Mouse (Mus musculus) heart, adult 2 months (tissue): ENCODE data around the gene Rnpep. TPM values are rescaled to one million over a fixed set of nuclear protein-coding genes. Genes with fewer than 3 reads are reported as not detected.
A peak's percentile ranks its signal among the peaks of the same experiment; 100 is the strongest.

Source experiments
- DNase-seq, 2 experiments: peaks; one replicate each; pipeline ENCODE4 v3.0.0; 2021
- H3K27ac ChIP-seq: fragments of 200-600 bp; 2 replicates; pipeline ENCODE4 v1.8.1; 2022
- H3K27me3 ChIP-seq: fragments of 200-500 bp; 2 replicates; pipeline ENCODE4 v1.6.1; 2012; ENCODE audit warnings: mild to moderate bottlenecking, low read length, inconsistent platforms, mixed read lengths; ENCODE audit not compliant: control insufficient read depth, insufficient read depth
- H3K36me3 ChIP-seq: fragments of 200-500 bp; 2 replicates; pipeline ENCODE4 v1.6.1; 2012; ENCODE audit warnings: low read length, inconsistent platforms; ENCODE audit not compliant: control insufficient read depth, insufficient read depth
- H3K4me1 ChIP-seq: fragments of 200-500 bp; 2 replicates; pipeline ENCODE4 v1.6.1; 2011; ENCODE audit warnings: low read length; ENCODE audit not compliant: control insufficient read depth, insufficient read depth
- H3K4me3 ChIP-seq: fragments of 200-600 bp; 2 replicates; pipeline ENCODE4 v1.8.1; 2022
- H3K79me2 ChIP-seq: fragments of 200-500 bp; replicated peaks from 2 replicates; pipeline ENCODE4 v1.6.1; 2012; ENCODE audit warnings: mild to moderate bottlenecking, inconsistent platforms, low read length, moderate library complexity, mixed read lengths; ENCODE audit not compliant: control insufficient read depth, insufficient read depth
- H3K9ac ChIP-seq: fragments of 200-500 bp; 2 replicates; pipeline ENCODE4 v1.6.1; 2012; ENCODE audit warnings: low read depth, mild to moderate bottlenecking, control low read depth, inconsistent platforms, low read length, mixed read lengths
- CTCF ChIP-seq: fragments of 200-600 bp; IDR thresholded peaks from 2 replicates; pipeline ENCODE4 v1.8.1; 2022; ENCODE audit warnings: antibody characterized with exemption, mild to moderate bottlenecking, moderate library complexity
- EP300 ChIP-seq: fragments of 200-500 bp; IDR thresholded peaks from 2 replicates; pipeline ENCODE4 v1.6.1; 2011; ENCODE audit warnings: low read depth, low read length, control low read depth; ENCODE audit not compliant: insufficient read depth
- POLR2A ChIP-seq: fragments of 200-500 bp; IDR thresholded peaks from 2 replicates; pipeline ENCODE4 v1.6.1; 2011; ENCODE audit warnings: mild to moderate bottlenecking, low read depth, low read length, control low read depth; ENCODE audit not compliant: insufficient read depth
- WGBS: fragments of 180-500 bp; shearing (Covaris S2); methylation state at CpG from one replicate; pipeline ENCODE4 v1.1.7; 2018; 5-methylcytosine and 5-hydroxymethylcytosine counted together
- intact Hi-C: fragments of 180-260 bp; cut with DNase I; formaldehyde crosslinking; loops from one replicate; pipeline ENCODE4 v1.15.1; 2025
- polyA plus RNA-seq: library from polyadenylated mRNA; depleted of rRNA; stranded (reverse); fragments of >200 nt; gene quantifications from 2 replicates; pipeline ENCODE4 v1.2.3, GENCODE M21; 2012
- total RNA-seq, 2 experiments: library from RNA; stranded (reverse); gene quantifications; 2 replicates each; pipeline ENCODE4 v1.2.3; 2021

Rnpep gene
- total and polyA plus RNA-seq, 3 experiments = 14.0 to 22.6 (median 20.0) TPM

- no peaks in the 10 kb centered on the region for H3K27me3 ChIP-seq
- H3K27ac ChIP-seq = peak overlapping the region; percentile 97
- no peaks in the 10 kb centered on the region for H3K79me2 ChIP-seq
- peak overlapping the region; percentile 94 for H3K9ac ChIP-seq
- DNase-seq = no peak
- H3K4me1 ChIP-seq = peaks cover 8% of the 10 kb centered on the region
- no peak for TF ChIP-seq EP300
- TF ChIP-seq CTCF = no peak
- 0 out of 2 replicates have a peak, but pooled peaks have one; percentile 15 for TF ChIP-seq POLR2A
- under 1% methylated on average over 48 of the region's 48 CpGs for WGBS
- H3K4me3 ChIP-seq = peak overlapping the region; percentile 86
- peaks cover 4% of the 10 kb centered on the region for H3K36me3 ChIP-seq
- intact Hi-C loops = loop anchor here (2.0 kb wide), 1 partner anchor 29 kb away; the partner anchor contains the start of gene Timm17a
Measured at GRCm38 (mm10) chr1:135283287-135283825, 528 bp downstream of the Rnpep start.

- Histone ChIP-seq H3K79me2 (no peaks in the 10 kb centered on the region), H3K27ac (peak overlapping the region; percentile 97), H3K4me1 (peaks cover 8% of the 10 kb centered on the region), H3K9ac (peak overlapping the region; percentile 94), H3K4me3 (peak overlapping the region; percentile 86), H3K27me3 (no peaks in the 10 kb centered on the region), H3K36me3 (peaks cover 4% of the 10 kb centered on the region)
- DNase-seq = peak; percentile 37 to 46
- TF ChIP-seq POLR2A (no peak), EP300 (no peak), CTCF (no peak)
- WGBS = 14% methylated on average over 13 of the region's 13 CpGs
- intact Hi-C loops = loop anchor here (2.0 kb wide), 1 partner anchor 30 kb away; the partner anchor contains the start of gene Timm17a
Measured at GRCm38 (mm10) chr1:135282536-135283286, 1.2 kb downstream of the Rnpep start.

GRCm38 (mm10) chr1:135281841-135282240, 2.0 kb downstream of the Rnpep start:
- no peak for DNase-seq
- Histone ChIP-seq H3K9ac (no peak overlapping the region), H3K27me3 (no peaks in the 10 kb centered on the region), H3K27ac (no peak overlapping the region; the same call in 1 of the 2 replicates), H3K79me2 (no peaks in the 10 kb centered on the region), H3K4me1 (peaks cover 8% of the 10 kb centered on the region), H3K36me3 (peaks cover 4% of the 10 kb centered on the region), H3K4me3 (no peak overlapping the region; the same call in 1 of the 2 replicates)
- 95% methylated on average over 17 of the region's 17 CpGs for WGBS
- TF ChIP-seq POLR2A = no peak
- no peak for TF ChIP-seq EP300
- no peak for TF ChIP-seq CTCF
- intact Hi-C loops = loop anchor here (2.0 kb wide), 1 partner anchor 31 kb away; the partner anchor contains the start of gene Timm17a

- 46% methylated on average over 9 of the region's 9 CpGs for WGBS
- H3K4me3 ChIP-seq = no peak overlapping the region
- intact Hi-C loops = no loop called here
- no peaks in the 10 kb centered on the region for H3K79me2 ChIP-seq
- peaks cover 8% of the 10 kb centered on the region for H3K4me1 ChIP-seq
- peaks cover 6% of the 10 kb centered on the region for H3K36me3 ChIP-seq
- peak; percentile 69 to 83 for DNase-seq
- TF ChIP-seq EP300 (no peak), POLR2A (0 out of 2 replicates have a peak, but pooled peaks have one; percentile 21), CTCF (no peak)
- H3K27ac ChIP-seq = no peak overlapping the region
- H3K9ac ChIP-seq = no peak overlapping the region
- H3K27me3 ChIP-seq = no peaks in the 10 kb centered on the region
Measured at GRCm38 (mm10) chr1:135280646-135281045, 3.2 kb downstream of the Rnpep start.

GRCm38 (mm10) chr1:135271371-135271770, 12.5 kb downstream of the Rnpep start:
- no peak overlapping the region for H3K27ac ChIP-seq
- H3K79me2 ChIP-seq = no peaks in the 10 kb centered on the region
- no peak overlapping the region for H3K9ac ChIP-seq
- no peaks in the 10 kb centered on the region for H3K27me3 ChIP-seq
- intact Hi-C loops = no loop called here
- no peak overlapping the region for H3K4me3 ChIP-seq
- DNase-seq = no peak
- WGBS = 88% methylated on average over 9 of the region's 9 CpGs
- H3K4me1 ChIP-seq = no peaks in the 10 kb centered on the region
- peaks cover 2% of the 10 kb centered on the region; the same call in 1 of the 2 replicates for H3K36me3 ChIP-seq
- TF ChIP-seq CTCF (no peak), POLR2A (no peak), EP300 (no peak)
